Mouse (Mus musculus): ENCODE data around the gene Gm3336. TPM values are rescaled to one million over a fixed set of nuclear protein-coding genes. Genes with fewer than 3 reads are reported as not detected.
A peak's percentile ranks its signal among the peaks of the same experiment; 100 is the strongest.

Gene Gm3336
- polyA plus RNA-seq, 1 experiment from 2014 or later: 2.8 TPM

GRCm38 (mm10) chr8:70760775-70761406 lies 42.5 kb downstream of the Gm3336 start, which contains the start of gene Mpv17l2:
Gene Mpv17l2, minus strand, starts transcription at chr8:70760946.
- no peak for TF ChIP-seq CTCF (IDR thresholded peaks at IDR 0.05; ENCODE audit: low read depth)
- peak; percentile 89 for ATAC-seq
- H3K4me3 ChIP-seq (ENCODE audit: low read depth, low read length): peak within 1 kb of the TSS; percentile 59

GRCm38 (mm10) chr8:70762118-70762517 lies 43.8 kb downstream of the Gm3336 start:
- H3K27ac ChIP-seq (ENCODE audit: low read depth, low read length): no peak overlapping the region; the same call in 1 of the 2 replicates
- H3K4me1 ChIP-seq (replicated peaks; ENCODE audit: control insufficient read depth, insufficient read depth, low read length): 0 out of 2 replicates have a peak, but pooled peaks cover 6% of the 10 kb centered on the region
- no peaks in the 10 kb centered on the region for H3K9me3 ChIP-seq (ENCODE audit: control insufficient read depth)
- TF ChIP-seq CTCF (IDR thresholded peaks at IDR 0.05; ENCODE audit: low read depth): no peak
- WGBS: 58% methylated on average over 1 of the region's 1 CpGs
- no peak for ATAC-seq
- H3K4me3 ChIP-seq (ENCODE audit: low read depth, low read length): no peak overlapping the region
- peaks cover 18% of the 10 kb centered on the region for H3K36me3 ChIP-seq (ENCODE audit: control insufficient read depth, insufficient read depth)
- H3K27me3 ChIP-seq (replicated peaks; ENCODE audit: control insufficient read depth, insufficient read depth, low read length): no peaks in the 10 kb centered on the region
- H3K4me2 ChIP-seq (replicated peaks; ENCODE audit: low read depth): no peak overlapping the region
- no peak overlapping the region for H3K9ac ChIP-seq (ENCODE audit: low read depth, low read length)

More at GRCm38 (mm10) chr8:70760775-70761406, 42.5 kb downstream of the Gm3336 start, which contains the start of gene Mpv17l2:
- under 1% methylated on average over 55 of the region's 55 CpGs for WGBS
- Histone ChIP-seq H3K27me3 (replicated peaks; ENCODE audit: control insufficient read depth, insufficient read depth, low read length) (no peaks in the 10 kb centered on the region), H3K4me1 (replicated peaks; ENCODE audit: control insufficient read depth, insufficient read depth, low read length) (no peaks in the 10 kb centered on the region), H3K36me3 (ENCODE audit: control insufficient read depth, insufficient read depth) (peaks cover 30% of the 10 kb centered on the region), H3K9me3 (ENCODE audit: control insufficient read depth) (no peaks in the 10 kb centered on the region), H3K9ac (ENCODE audit: low read depth, low read length) (peak within 1 kb of the TSS; percentile 60), H3K4me2 (replicated peaks; ENCODE audit: low read depth) (peak within 1 kb of the TSS; percentile 94), H3K27ac (ENCODE audit: low read depth, low read length) (peak within 1 kb of the TSS; percentile 74)

- 8% methylated on average over 3 of the region's 3 CpGs for WGBS
- 0 out of 2 replicates have a peak, but pooled peaks cover 6% of the 10 kb centered on the region for H3K4me1 ChIP-seq (replicated peaks; ENCODE audit: control insufficient read depth, insufficient read depth, low read length)
- H3K27ac ChIP-seq (ENCODE audit: low read depth, low read length): peak overlapping the region; percentile 96
- no peaks in the 10 kb centered on the region for H3K9me3 ChIP-seq (ENCODE audit: control insufficient read depth)
- H3K36me3 ChIP-seq (ENCODE audit: control insufficient read depth, insufficient read depth): peaks cover 16% of the 10 kb centered on the region
- H3K4me3 ChIP-seq (ENCODE audit: low read depth, low read length): no peak overlapping the region
- TF ChIP-seq CTCF (IDR thresholded peaks at IDR 0.05; ENCODE audit: low read depth): peak; percentile 91
- no peaks in the 10 kb centered on the region for H3K27me3 ChIP-seq (replicated peaks; ENCODE audit: control insufficient read depth, insufficient read depth, low read length)
- ATAC-seq: no peak
- H3K9ac ChIP-seq (ENCODE audit: low read depth, low read length): no peak overlapping the region
- H3K4me2 ChIP-seq (replicated peaks; ENCODE audit: low read depth): peak overlapping the region; percentile 45
Measured at GRCm38 (mm10) chr8:70763354-70763753, 45.0 kb downstream of the Gm3336 start.

- peak overlapping the region; percentile 78 for H3K4me2 ChIP-seq (replicated peaks; ENCODE audit: low read depth)
- no peak overlapping the region for H3K9ac ChIP-seq (ENCODE audit: low read depth, low read length)
- peak; percentile 71 for ATAC-seq
- no peaks in the 10 kb centered on the region for H3K27me3 ChIP-seq (replicated peaks; ENCODE audit: control insufficient read depth, insufficient read depth, low read length)
- peak overlapping the region; percentile 96 for H3K27ac ChIP-seq (ENCODE audit: low read depth, low read length)
- no peak overlapping the region for H3K4me3 ChIP-seq (ENCODE audit: low read depth, low read length)
- peaks cover 23% of the 10 kb centered on the region for H3K36me3 ChIP-seq (ENCODE audit: control insufficient read depth, insufficient read depth)
- H3K4me1 ChIP-seq (replicated peaks; ENCODE audit: control insufficient read depth, insufficient read depth, low read length): 0 out of 2 replicates have a peak, but pooled peaks cover 6% of the 10 kb centered on the region
- no peaks in the 10 kb centered on the region for H3K9me3 ChIP-seq (ENCODE audit: control insufficient read depth)
- TF ChIP-seq CTCF (IDR thresholded peaks at IDR 0.05; ENCODE audit: low read depth): peak; percentile 30; the same call in 1 of the 2 replicates
- WGBS: 36% methylated on average over 8 of the region's 8 CpGs
Measured at GRCm38 (mm10) chr8:70764026-70764425, 45.7 kb downstream of the Gm3336 start.

- no peak overlapping the region for H3K9ac ChIP-seq (ENCODE audit: low read depth, low read length)
- H3K27me3 ChIP-seq (replicated peaks; ENCODE audit: control insufficient read depth, insufficient read depth, low read length): no peaks in the 10 kb centered on the region
- H3K4me3 ChIP-seq (ENCODE audit: low read depth, low read length): peak overlapping the region; percentile 53
- H3K9me3 ChIP-seq (ENCODE audit: control insufficient read depth): no peaks in the 10 kb centered on the region
- TF ChIP-seq CTCF (IDR thresholded peaks at IDR 0.05; ENCODE audit: low read depth): no peak
- WGBS: 49% methylated on average over 13 of the region's 13 CpGs
- peaks cover 28% of the 10 kb centered on the region for H3K36me3 ChIP-seq (ENCODE audit: control insufficient read depth, insufficient read depth)
- H3K4me2 ChIP-seq (replicated peaks; ENCODE audit: low read depth): peak overlapping the region; percentile 78
- H3K27ac ChIP-seq (ENCODE audit: low read depth, low read length): peak overlapping the region; percentile 96
- 0 out of 2 replicates have a peak, but pooled peaks cover 6% of the 10 kb centered on the region for H3K4me1 ChIP-seq (replicated peaks; ENCODE audit: control insufficient read depth, insufficient read depth, low read length)
- ATAC-seq: no peak
Measured at GRCm38 (mm10) chr8:70764676-70765075, 46.3 kb downstream of the Gm3336 start.

GRCm38 (mm10) chr8:70765329-70765728 lies 47.0 kb downstream of the Gm3336 start:
- Histone ChIP-seq H3K4me3 (ENCODE audit: low read depth, low read length) (peak overlapping the region; percentile 53), H3K9ac (ENCODE audit: low read depth, low read length) (peak overlapping the region; percentile 45; the same call in 1 of the 2 replicates), H3K27ac (ENCODE audit: low read depth, low read length) (peak overlapping the region; percentile 96), H3K4me2 (replicated peaks; ENCODE audit: low read depth) (peak overlapping the region; percentile 78), H3K9me3 (ENCODE audit: control insufficient read depth) (no peaks in the 10 kb centered on the region), H3K27me3 (replicated peaks; ENCODE audit: control insufficient read depth, insufficient read depth, low read length) (no peaks in the 10 kb centered on the region), H3K4me1 (replicated peaks; ENCODE audit: control insufficient read depth, insufficient read depth, low read length) (0 out of 2 replicates have a peak, but pooled peaks cover 6% of the 10 kb centered on the region), H3K36me3 (ENCODE audit: control insufficient read depth, insufficient read depth) (peaks cover 35% of the 10 kb centered on the region)
- no peak for TF ChIP-seq CTCF (IDR thresholded peaks at IDR 0.05; ENCODE audit: low read depth)
- no peak for ATAC-seq
- WGBS: 45% methylated on average over 9 of the region's 9 CpGs
